Mouse (Mus musculus): ENCODE measurements around the gene Hs6st2.
A peak's percentile ranks its signal among the peaks of the same experiment; 100 is the strongest.

Gene Hs6st2

DNA sequence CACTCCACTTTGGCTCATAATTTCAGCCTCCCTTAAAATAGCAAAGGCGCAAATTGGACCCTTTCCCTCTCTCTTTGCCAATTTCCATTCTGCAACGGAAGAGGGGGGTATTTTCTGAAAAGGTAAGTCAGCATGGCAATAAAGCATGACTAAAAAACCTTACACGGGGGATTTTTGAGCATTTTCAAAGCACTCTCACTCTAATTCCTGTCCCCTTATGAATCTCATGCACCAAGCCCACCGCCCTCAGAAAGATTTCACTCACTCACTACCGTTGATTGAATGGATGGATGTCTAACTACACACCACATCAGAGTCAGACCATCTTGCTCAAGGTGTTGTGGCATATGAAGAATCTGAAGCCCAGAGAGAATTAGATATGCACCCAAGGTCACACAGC, at the start of gene Hs6st2:
TSS of gene Hs6st2 (minus strand) at position 101 of the 400 bp plus-strand sequence.
- DNase-seq: no peak

DNA sequence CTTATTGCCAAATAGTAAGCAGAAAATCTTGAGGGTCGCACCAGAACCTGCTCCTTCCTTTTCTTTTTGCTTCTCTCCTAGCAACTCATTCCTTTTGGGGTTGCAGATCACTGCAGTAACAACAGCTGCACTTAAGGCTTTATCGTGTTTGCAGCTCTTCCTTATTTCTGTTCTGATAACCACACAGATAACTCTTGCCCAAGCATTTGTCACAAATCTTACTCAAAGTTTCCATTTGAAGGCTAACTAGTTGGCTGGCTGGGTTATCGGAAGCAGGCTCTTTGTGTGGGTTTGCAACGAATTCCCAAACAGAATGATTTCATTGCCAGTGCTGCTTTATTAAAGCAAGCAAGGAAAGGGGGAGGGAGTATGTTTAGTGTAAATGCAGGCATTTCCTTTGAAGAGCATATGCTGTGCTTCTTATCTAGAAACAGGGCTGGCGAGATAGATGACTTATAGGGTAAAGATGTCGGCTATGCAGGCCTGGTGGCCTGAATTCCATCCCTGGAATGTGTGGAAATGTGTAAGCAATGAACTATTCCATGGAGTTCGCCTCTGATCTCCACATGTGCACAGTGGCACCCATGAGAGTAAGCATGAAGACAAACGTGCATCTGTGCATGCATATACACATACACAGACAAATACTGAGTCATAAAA, 32.6 kb upstream of the Hs6st2 start:
- DNase-seq: no peak

DNA sequence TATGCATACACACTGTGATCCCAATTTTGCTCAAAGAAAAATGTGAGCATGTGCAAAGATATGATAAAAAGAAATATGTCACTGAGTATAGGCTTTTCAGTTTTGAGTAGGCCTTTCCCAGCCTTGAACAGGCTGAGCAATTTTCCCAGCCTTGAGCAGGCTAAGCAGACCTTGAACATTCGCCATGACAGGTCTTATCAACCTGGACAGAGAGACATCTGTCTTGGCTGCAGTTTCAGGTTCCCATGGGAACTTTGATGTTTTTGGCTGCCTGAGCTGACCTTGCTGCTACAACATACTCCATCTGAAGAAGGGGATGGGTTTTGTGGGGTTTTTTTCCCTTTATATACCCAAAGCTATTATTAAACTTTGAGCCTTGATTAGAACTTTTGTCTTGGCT, 31.3 kb upstream of the Hs6st2 start:
- no peak for DNase-seq

DNA sequence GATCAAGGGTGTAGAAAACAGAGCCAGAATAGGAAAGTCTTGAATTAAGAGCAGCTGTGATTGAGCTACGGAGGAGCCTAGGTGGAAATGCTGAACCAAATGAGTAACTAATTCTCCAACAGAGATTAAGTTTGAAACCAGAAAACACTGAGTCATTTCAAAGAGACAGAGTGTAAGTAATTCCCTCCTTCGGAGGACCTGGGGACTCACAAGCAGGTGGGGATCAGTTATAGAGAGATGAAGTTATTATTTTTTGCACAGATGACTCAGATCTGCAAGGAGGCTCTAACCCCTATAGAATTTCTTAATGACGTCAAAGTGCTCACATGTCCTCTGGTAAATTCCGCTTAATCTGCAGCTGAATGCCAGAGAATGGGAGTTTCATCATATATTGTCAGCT, 21.2 kb upstream of the Hs6st2 start:
- DNase-seq: no peak

DNA sequence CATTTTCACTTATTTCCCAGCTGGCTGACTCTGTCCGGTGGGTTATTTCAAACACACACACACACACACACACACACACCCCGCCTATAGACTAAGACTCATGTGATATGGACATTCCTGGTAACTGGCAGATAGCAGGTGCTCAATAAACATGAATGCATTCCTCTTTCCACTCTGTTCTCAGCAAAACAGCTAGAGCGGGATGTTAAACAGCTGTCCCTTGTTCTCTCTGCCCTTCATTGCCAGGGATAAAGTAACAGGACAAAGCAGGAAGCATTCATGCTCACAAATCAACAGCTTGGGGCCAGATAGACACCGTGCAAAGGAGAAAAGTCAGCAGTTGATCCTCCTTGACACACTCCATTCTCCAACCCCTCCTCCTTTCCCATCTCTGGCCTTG, 17.4 kb upstream of the Hs6st2 start:
- no peak for DNase-seq

DNA sequence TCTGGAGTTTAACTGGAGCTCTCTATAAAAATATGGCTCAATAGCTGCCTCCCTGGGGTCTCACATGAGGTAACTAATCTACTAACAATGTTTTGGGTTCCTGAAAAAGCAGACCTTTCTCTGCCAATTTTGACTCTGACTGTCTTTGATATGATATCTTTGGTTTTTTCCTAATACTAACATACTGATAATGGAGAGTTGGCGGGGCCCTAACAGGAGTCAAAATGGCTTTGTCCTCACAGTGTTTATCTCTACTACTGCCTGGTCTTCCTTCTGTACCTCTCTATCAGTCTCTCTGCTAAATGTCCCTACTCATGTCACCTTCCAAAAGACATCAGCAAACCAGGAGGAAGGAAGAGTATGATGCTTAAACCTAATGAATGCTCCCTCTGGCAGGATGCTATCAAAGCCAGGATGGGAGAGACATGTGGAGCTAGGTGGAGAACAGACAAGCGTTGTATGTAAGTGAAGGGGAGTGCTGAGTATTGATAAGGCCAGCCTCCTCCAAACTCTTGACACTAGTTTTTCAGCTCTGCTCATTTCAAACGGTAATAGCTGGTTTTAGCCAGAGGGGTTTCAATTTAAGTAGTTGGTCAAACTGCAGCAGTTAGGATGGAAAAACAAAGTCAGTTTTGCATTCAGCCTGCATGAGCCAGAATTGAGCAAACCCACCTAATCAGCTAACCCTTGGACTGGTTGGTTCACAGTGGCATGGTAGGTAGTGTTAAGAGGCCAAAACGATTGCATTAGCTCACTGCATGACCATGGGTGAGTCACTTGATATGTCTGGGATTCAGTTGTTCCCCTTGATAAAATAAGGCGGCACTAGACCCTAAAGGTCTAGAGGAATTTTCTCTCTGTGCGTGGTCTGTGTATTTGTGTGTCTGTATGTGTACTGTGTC, 4.6 kb upstream of the Hs6st2 start:
- DNase-seq: no peak

DNA sequence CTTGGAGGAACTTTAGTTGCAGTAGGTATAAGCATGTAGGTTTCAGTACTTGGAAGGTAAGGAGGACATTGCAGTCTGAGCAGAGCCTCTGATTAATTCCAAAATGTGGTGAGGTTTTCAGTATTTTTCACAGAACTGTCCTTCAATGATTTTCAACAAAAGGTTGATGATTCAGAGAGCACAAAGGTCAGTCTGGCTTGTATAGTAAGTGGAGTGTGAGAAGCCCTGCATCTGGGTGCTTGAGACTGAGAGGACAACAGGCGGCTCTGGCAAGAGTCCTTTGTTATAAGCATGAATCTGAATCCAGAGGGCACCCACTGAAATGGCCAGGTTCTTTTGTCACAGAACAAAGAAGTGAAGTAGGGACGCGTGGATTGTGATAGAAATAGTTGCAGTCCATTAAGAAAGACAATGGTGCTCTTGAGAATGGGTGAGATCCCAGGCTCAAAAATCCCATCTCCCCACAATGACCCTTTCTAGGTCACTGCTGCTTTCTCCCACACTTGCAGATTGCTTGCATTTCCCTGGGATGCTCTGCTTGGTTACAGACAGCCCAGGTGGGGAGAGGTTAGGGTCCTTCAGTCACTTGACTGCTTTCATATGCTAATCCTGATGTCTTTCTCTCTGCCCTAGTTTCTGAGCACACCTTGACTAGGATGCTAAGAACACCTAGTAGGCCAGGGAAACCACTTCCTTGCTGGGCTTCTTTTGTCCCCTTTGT, 2.8 kb upstream of the Hs6st2 start:
- DNase-seq: no peak

DNA sequence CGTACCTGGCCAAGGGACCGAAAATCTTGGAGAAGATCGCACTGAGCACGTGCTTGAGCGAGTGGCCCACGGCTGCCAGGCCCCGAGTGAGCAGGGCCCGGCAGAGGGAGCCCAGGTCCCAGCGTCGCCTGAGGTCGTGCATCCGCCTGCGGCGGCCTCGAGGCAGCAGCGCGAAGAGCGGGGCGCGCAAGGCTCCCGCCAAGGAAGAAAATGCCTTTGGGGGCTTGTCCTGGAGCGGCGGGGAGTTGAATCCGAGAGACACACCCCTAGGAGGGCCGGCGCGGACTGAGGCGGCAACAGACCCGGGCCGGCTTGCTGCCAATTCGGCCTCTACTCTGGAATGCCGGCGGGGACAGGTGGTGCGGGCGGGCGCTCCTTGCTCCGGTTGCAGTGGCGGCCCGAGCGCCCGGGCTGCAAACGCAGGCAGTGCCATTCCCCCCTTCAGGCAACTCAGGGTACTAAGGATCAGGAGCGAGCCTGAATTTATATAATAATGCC, 437 bp downstream of the Hs6st2 start:
- peak; percentile 69 for DNase-seq

DNA sequence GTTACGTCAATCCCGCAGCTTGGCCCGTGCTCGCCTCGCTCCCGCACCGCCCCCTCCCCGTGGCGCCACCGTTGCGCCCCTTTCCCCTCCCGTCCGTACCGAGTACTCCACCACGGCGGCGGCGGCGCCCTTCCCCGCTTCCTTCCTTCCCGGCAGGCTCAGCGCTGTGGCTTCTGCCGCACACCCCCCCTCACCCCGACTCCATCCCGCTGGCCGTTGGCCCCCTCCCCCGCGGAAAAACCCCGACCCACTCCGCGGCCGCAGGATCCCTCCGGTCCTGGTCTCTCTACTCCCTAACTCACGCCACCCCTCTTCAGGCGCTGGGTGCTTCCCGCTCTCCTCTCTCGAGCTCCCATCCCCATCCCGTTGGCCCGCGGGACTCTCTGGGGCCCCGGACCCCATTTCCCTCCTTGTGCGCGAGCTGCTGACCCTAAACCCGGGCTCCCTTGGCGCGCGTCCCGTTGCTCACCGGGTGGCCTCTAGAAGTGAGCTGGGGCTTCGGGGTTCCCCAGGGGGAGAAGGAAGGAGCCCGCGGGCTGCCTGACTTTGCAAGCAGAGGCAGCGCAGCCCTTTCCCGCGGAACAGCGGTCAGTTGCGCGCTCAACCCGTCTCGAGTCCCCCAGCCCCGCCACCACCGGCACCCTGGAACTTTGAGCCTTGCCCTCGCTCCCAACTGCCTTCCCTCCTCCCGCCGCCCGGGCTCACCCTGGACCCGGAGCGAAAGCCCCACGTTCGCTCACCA, 1.1 kb downstream of the Hs6st2 start:
- peak; percentile 74 for DNase-seq

DNA sequence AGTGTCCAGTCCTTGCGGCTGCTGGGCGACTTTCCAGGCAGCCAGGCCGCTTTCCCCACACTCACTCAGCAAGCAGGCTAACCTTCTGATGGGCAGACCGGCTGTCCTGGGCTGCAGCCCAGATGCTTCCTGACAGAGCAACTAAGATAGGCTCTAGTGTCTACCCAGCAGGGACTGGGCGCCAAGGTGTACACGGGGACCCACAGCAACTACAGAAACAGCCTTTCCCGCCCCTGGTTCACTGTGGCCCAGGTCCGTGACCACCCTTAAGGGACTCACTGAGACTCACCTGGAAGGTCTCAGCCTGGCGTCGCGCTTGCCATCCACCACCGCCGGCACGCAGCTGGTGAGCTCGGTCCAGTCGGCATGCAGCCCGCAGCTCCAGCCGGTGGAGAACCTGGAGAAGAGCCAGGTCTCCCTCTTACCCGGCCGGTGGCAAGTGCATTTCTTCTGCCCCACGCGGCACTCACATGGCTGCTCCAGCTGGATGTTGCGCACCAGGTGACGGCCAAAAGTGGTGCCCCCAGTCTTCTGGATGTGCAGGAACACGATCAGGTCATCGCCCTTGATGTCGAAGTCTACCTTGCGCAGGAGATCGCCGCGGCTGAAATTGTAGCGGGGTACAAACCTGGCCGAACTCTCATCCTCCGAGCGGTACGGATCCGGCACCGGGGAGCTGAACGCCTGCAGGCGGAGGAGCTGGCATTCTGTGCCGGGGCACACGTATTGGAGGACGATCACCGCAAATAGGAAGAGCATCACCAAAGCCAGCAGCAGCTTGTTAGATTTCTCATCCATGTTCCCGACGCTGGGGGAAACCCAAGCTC, 1.8 kb downstream of the Hs6st2 start:
- DNase-seq: peak; percentile 13

DNA sequence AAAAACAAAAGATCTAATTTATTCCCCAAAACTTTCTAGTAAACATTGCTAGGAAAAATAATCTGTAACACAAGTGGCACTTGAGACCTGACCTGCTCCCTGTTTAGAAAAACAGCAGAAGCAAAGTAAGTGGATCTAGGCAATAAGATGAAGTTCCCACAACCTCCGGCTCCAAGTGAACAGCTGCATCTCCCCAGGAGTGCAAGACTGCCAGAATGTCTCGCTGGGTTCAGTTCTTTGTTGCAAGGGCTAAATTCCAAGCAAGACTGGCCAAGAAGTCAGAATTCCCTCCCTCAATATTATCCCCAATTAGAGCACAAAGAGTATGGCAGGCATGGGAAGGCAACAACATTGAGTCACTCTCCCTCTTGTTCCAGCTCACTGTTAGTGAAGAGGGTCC, 23.4 kb downstream of the Hs6st2 start:
- no peak for DNase-seq

DNA sequence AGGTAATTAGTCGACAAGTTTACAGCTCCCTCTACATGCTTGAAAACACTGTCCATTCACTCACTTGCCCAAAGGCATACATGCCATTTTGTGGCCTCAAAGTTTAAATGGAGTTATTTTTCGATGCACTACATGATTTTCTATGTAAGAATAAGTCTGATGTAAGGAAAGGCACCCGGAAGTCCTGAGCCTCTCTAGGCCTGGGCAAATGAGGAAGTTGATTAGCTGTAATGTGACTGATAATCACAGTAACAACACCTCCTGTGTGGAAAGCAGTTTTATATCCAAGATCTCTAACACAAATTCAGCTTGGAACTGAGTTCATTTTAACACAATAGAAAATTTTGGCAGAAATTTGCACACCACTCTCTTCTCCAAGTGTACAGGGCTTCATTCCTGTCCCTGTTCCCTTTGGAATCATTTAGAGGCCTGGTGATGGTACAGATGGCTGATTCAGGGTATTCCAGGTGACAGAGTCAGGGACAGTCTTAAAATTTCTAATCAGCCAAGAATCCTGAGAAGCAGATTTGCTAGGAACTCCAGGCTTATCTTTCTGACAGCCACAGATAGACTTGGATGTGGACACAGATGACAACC, 38.9 kb downstream of the Hs6st2 start:
- DNase-seq: no peak

DNA sequence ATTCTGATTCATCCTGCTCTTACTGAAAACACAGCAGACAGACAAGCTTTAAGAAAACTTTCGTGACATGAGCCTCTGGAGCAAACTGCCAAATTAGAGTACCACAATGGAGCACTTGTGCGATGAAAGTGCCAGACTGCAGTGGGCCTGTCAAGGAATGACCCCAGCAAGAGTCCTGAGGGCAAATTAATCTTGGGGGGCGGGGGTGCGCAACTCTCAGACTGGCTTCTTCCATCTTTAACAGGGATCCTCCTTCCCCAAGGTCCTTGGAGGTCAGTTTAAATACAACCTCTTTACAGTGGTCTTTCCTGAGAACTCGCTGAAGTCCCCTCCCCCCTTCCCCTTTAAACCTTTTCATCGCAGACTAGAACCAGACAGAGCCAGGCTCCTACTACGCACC, 45.9 kb downstream of the Hs6st2 start:
- peak; percentile 14 for DNase-seq

DNA sequence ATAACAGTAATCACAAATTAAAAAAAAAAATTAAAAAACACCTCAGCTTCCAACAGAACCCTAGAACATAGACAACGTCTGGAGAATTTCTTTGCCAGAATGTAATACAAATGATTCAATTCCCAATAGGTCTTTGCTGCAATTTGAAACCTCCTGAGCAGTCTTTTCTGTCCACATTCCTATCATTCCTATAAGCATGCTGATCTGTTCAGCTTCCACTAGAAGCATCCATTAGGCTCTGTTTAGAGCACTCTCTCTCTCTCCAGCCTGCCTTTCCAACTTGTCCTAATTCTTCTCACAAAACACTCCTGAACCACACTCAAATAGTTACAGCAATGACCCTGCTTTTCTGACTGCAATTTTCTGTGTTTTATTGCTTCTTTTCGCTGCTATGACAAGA, 50.3 kb downstream of the Hs6st2 start:
- peak; percentile 9 for DNase-seq

DNA sequence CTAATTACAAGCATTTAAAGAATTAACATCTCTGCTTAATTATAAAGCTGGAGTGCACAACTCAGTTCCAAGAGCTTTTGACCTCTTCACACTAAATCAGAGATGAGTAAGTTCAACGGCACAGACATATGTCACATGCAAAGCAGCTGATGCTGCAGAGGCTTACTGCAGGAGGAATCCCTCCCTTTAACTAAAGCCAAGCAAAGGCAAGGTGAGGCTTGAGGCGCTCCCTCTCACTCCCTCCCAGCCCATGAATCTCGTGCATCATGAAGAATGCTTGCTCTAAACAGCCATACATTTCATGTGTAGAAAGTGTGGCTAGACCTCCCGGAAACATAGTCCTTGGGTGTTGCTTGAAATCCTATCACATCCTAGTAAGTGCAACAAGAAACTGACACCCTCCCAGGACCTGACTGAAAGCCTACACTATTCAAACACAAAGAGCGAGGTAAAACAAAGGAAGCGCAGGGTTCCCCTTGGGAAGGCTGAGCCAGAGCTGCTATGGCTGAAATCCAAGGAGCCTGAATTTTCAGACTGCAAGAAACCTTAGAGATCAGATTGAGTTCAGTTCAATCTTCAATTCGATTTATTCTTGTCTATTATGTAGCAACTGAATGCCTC, 67.2 kb downstream of the Hs6st2 start:
- DNase-seq: peak; percentile 39

DNA sequence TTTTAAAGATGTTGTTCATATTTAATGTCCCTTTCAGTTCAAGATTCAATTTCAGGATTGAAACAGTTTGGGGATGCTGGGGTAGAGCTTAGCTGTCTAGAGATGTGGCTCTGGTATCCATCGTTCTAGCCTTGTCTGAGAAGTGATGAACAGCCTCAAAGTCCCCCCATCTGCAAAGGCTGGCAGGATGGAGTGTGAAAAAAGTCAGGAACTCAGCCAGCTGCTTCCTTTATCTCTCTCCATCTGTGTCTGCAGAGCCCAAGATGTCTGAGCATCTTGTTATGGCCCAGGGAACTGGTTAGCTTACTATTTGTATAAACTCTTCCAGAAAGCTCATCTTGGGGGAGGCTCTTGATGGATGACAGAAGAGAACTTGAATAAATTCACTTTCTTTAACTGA, 70.9 kb downstream of the Hs6st2 start:
- no peak for DNase-seq

DNA sequence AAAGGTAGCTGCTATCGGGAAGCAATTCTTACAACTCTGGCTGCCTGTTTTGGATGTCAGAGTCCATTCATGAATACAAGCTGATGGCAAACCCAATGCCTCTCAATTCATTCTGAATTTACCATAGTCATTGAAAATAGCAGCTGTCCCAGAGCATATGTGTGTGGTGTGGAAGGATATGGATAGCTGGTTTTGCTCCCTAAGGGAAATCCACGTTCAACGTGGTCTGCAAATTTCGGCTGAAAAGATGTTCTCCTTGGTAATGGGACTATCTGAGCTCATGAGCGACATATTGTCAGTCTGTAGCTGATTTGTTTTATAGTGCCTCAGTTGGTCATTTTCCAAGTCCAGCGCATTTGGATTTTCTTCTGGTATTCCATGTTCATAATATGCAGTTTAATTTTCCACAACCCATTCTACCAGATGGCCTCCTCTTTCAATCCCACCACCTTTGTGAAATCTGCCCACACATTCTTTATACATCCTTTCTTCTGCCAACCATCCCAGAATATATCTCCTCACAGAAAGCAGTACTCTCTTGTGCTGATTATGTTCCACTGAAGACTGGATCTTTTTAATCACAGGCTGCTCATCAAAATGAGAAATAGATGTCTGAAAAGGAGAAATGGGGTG, 75.3 kb downstream of the Hs6st2 start:
- no peak for DNase-seq

DNA sequence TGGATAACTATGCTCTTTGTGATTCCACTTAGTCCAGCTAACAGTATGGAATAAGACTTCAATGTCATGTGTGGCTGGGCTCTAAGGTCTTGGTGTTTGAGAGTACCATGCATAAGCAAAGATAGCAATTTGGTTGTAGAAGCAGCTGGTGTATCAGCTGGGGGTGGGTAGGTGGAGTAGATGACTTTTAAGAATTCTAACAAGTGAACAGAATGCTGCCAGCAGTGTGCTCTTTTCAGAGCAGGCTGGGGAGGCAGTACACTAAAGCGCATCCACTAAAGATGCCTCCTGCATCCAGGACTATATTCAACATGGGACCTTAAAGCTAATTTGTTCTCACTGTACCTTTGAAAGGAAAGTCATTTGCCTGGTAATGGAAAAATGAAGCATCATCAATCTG, 88.9 kb downstream of the Hs6st2 start:
- DNase-seq: no peak

DNA sequence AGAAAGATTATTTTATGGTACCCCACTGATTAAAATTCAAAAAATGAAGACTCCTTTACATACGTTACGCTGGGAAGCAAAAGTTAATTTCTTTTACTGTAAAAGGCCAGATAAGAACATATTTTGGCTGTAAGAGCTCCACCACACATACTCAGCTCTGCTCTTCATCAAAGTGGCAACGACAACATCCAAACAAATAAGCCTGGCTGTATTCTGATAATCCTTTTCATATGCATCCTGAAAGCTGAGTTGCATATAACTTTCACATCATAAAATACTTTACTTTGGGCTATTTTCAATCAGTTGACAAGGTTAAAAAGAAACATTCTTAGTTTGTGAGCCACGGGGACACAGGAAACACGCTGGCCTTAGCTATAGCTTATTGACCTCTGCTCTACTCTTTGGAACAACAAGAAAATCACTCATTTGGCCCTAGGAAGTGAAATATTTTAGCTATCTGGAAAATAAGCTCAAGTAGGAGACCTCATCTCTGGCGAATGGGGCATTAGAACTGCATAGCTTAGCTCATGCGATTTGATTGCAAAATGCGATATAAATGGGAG, 91.1 kb downstream of the Hs6st2 start:
- DNase-seq: no peak

DNA sequence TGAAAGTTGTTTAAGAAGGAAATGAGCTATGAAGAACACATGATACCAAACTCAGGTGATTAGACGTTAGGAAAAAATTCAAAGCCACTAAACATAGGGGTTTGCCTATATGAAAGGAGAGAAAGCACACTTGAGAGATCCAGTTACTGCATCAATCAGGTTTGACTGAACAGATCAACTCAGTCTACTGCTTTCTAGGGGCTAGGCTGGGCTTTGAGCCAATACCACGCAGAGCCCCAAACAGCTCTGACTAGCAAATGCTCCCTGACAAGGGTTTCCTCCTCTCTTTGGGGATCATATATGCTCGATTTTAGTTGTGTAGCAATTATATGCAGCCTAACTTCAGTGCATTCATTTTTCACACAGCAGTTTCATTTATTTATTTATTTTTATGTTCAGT, 96.2 kb downstream of the Hs6st2 start:
- DNase-seq: no peak
